Mouse (Mus musculus) colon, adult 2 months (tissue): ENCODE measurements around the gene Rnf25. TPM values are rescaled to one million over a fixed set of nuclear protein-coding genes. Genes with fewer than 3 reads are reported as not detected.

ENCODE experiments used
- polyA plus RNA-seq: library from polyadenylated mRNA; depleted of rRNA; stranded (reverse); fragments of >200 nt; gene quantifications from 2 replicates; pipeline ENCODE4 v1.2.3, GENCODE M21; 2012; rRNA removed

The Rnf25 gene
- 31.5 and 35.7 TPM in 2 replicates for polyA plus RNA-seq

DNA sequence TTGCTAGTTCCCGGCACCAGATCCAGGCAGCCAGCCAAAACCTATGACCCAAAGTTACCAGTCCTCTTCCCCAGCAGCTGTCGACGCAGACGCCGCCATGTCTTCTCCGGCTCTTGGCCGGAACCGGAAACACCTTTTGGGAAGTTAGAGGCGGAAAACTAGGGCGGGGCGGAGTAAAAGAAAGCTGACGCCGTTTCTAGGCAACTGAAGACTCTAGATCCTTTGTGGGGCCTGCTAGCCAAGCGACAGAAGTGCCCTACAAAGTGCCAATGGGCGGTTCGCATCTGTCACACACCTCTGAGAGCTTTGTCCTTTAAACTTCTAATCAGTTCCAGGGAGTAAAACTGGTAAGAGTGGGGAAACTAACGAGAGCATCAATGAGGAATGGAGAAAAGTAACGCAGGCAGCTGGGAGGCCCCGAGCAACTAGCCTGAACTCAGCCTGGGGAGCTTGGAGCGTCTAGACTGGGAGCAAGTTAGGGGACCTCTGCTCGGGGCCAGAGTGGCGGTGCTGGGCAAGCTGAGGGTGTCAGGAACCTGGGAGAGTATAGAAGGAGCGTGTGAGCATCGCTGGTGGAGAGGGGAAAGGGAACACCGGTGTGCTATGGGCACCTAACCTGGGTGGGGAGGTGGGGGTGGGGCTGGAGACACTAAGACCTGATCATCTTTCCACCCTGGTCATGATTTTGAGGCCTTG, at the start of gene Rnf25, which contains the start of gene Stk36:
Gene Rnf25, minus strand, starts transcription at position 131 of the 696 bp plus-strand sequence.
Gene Stk36, plus strand, starts transcription at position 179 of the 696 bp plus-strand sequence.

DNA sequence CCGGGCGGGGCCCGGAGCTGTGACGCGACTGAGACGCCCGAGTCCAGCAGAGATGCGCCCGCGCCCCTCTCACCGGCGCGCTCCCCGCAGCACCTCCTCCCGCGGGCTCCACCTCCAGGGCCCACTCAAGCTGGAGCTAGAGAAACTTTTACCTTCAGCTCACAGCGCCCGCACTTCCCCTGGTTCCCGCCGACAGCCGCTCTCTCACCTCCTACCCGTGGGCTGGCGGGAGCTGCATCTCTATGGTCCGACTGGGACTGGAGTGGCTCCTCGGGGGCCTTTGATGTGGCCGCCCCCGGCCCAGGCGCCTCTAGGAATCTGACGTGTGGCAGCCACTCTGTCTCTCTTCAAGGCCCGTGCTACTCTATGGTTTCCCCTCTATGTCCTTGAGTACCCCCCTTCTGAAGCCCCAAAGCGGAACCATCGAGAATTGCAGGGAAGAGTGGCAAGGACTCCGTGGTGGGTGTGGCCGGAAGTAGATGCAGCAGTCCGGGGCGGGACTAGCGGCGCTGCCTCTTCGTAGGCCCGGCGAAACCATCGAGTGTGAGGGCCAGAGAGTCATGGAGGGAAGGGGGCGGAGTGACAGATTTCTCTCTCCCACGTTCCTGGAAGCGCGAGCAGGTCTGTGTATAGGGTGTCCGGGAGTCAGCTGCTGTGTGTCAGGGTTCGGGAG, 13.3 kb downstream of the Rnf25 start, which contains the start of the genes Zfp142 and Bcs1l:
Gene Zfp142, minus strand, starts transcription at position 474 of the 673 bp plus-strand sequence.
Gene Bcs1l, plus strand, starts transcription at position 517 of the 673 bp plus-strand sequence.

DNA sequence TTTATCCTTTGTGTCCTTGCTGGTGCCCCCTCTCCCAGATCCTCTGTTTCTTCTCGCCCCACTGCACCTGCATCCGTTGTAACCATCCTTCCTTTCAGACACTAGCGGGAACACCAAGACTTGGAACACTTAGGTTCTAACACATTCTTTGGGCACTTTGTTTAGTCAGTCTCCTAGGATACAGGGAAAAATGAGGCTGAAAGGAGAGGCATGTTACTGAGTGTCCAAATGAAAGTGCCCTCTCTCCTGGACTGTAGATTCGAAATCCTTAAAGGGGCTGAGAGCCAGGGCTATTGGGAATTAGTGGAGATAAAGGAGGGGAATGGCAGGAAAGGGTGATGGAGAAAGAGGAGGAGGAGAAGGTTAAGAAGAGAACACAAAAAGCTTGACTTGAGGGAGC, 57.0 kb downstream of the Rnf25 start, which contains the start of gene Usp37:
Gene Usp37, minus strand, starts transcription at position 101 of the 400 bp plus-strand sequence.

Other genes with a start within 250 kb of the Rnf25 start
- 0.74 and 0.82 TPM in 2 replicates for gene Catip, start 239.3 kb downstream of the Rnf25 start, polyA plus RNA-seq
- gene Slc11a1, start 226.2 kb downstream of the Rnf25 start, polyA plus RNA-seq = 24.8 and 26.6 TPM in 2 replicates
- gene Ctdsp1, start 209.9 kb downstream of the Rnf25 start, polyA plus RNA-seq = 118 and 150 TPM in 2 replicates
- gene Vil1, start 192.0 kb downstream of the Rnf25 start, polyA plus RNA-seq = 160 and 174 TPM in 2 replicates
- 15.5 and 16.0 TPM in 2 replicates for gene Cnot9, start 95.3 kb downstream of the Rnf25 start, polyA plus RNA-seq
- gene Plcd4, start 58.5 kb downstream of the Rnf25 start, polyA plus RNA-seq = 0.39 and 0.48 TPM in 2 replicates
- 2.5 and 3.0 TPM in 2 replicates for gene Usp37, start 57.1 kb downstream of the Rnf25 start, polyA plus RNA-seq
- gene Zfp142, start 13.2 kb downstream of the Rnf25 start, polyA plus RNA-seq = 10.1 and 10.3 TPM in 2 replicates
- 11.6 and 12.0 TPM in 2 replicates for gene Bcs1l, start 13.1 kb downstream of the Rnf25 start, polyA plus RNA-seq
- gene Stk36, start within 50 bp of the Rnf25 start, polyA plus RNA-seq = 1.9 and 4.1 TPM in 2 replicates
- gene Ttll4, start 60.3 kb upstream of the Rnf25 start, polyA plus RNA-seq = 9.9 and 11.5 TPM in 2 replicates
- gene Cyp27a1, start 112.2 kb upstream of the Rnf25 start, polyA plus RNA-seq = 18.0 and 21.2 TPM in 2 replicates
- gene Prkag3, start 147.8 kb upstream of the Rnf25 start, polyA plus RNA-seq = 0.24 and 0.26 TPM in 2 replicates
- gene Wnt6, start 170.5 kb upstream of the Rnf25 start, polyA plus RNA-seq = 4.8 and 5.1 TPM in 2 replicates
- gene Wnt10a, start 190.1 kb upstream of the Rnf25 start, polyA plus RNA-seq = 0.10 and 0.15 TPM in 2 replicates